Mouse (Mus musculus) gastrocnemius, postnatal 36 days (tissue): Measurements from ENCODE around the gene 4632433K11Rik. TPM values are rescaled to one million over a fixed set of nuclear protein-coding genes. Genes with fewer than 3 reads are reported as not detected.
"Not testable (repeated sequence)": the region's sequence is repeated elsewhere in the genome, so short reads cannot be mapped to it uniquely, and the experiment has no call there.

Experiments used
- DNase-seq, 2 experiments: peaks; one replicate each; pipeline ENCODE4 v3.0.0; 2022
- intact Hi-C: fragments of 180-260 bp; cut with DNase I; formaldehyde crosslinking; loops from one replicate; pipeline ENCODE4 v1.15.1; 2025
- total RNA-seq, 2 experiments: library from RNA; stranded (reverse); gene quantifications; 2 replicates each; pipeline ENCODE4 v1.2.3; 2021

4632433K11Rik gene
- total RNA-seq, 2 experiments from 2014 or later, result 0.42 TPM; not detected in 1

DNA sequence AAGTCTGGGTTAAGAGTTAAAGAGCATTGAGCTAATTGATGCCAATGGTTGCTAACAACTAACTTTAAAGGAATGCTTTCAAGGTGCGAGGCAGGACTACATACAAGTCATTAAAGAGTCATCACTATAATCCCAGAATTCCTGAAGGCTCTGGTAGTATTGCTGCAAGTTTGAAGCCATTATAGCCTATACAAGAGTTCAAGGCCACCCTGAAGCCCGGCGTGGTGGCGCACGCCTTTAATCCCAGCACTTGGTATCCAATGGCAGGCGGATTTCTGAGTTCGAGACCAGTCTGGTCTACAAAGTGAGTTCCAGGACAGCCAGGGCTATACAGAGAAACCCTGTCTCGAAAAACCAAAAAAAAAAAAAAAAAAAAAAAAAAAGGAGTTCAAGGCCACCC lies 14.3 kb upstream of the 4632433K11Rik start:
- DNase-seq, intact Hi-C loops: not testable (repeated sequence)

DNA sequence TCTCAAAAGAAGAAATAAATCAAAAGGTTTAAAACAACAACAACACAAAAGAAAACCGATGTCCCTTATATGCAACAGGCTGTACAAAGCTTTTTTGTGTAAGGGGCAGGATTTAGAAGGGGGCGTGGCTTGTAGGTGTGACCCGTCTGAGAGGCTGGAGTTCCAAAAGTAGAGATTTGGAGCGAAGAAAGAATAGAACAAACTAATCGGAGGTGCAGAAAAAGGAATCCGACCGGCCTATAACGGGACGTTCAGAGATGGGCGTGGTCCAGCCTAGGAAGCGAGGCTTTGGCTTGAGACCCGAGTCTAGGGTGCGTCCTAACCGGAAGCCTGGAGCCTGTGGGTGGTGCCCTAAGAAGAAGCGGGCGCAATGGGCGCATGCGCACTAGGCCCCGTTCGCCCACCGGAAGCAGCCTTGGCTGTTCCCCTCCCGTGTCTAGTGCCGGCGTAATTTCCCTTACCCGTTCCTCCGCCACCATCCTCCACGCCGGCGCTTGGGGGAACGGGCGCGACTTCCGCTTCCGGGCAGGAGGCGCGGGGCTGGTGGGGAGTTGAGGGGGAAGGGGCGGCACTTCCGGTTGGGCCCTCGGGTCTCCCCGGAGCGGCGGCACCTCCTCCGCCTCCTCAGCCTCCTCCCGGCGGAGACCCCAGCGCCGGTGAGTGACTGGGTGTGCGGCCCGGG lies 13.8 kb upstream of the 4632433K11Rik start, which contains the start of the genes Zfp865 and Ccdc106:
Zfp865 (plus strand) TSS at position 377 of the 682 bp plus-strand sequence.
Ccdc106 (plus strand) TSS at position 554 of the 682 bp plus-strand sequence.
- intact Hi-C loops, result no loop called here
- DNase-seq, result peak; percentile 99

DNA sequence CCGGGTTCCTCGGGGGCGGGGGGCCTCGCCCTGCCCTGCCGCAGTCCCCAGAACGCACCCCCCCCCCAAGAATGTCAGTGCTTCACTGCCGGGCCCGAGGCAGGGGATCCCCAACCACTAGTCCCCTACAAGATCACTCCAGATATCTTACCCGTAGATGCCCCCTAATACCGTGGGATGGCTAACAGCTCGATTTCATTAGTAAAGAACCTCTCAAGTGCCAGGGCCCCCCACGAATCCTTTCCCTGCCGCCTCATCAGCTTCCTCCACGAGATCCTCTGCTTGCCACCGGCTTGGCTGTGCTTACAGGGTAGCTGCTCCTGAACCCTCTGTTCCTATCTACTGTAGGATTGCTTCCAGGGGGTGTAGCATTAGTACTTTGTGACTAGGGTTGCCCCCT lies 13.2 kb upstream of the 4632433K11Rik start:
- intact Hi-C loops, result no loop called here
- DNase-seq, result no peak

DNA sequence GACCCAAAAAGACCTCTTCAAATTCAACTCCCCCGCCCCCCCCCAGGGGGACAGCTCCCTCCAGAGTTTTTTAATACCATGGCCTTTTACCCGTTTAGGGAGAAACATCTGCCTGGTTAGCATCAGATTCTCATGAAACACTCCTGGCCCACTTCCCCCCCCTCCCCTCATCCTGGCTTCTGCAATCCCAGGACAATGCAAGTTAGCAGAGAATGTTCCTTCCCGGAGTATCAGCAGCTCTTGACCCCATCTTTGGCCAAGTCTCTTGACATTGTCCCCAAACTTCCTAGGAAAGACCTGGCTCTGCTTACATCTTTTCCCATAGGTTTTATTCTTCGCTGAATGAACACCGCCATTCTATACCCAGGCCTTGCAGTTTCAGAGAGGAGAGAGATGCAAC lies 12.7 kb upstream of the 4632433K11Rik start:
- intact Hi-C loops, result no loop called here

DNA sequence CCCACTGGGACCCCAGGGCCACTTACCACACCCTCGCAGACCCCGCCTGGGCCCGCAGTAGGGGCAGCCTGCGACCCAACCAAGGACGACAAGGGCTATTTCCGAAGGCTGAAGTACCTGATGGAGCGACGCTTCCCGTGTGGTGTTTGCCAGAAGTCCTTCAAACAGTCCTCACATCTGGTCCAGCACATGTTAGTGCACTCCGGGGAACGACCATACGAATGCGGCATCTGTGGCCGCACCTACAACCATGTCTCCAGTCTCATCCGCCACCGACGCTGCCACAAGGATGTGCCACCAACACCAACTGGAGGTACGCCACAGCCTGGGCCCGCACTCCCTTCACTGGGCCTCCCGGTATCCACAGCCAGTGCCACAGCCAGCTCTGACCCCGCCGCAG lies 4.4 kb upstream of the 4632433K11Rik start:
- DNase-seq, result no peak

More for the DNA sequence above, 12.7 kb upstream of the 4632433K11Rik start:
- no peak for DNase-seq

DNA sequence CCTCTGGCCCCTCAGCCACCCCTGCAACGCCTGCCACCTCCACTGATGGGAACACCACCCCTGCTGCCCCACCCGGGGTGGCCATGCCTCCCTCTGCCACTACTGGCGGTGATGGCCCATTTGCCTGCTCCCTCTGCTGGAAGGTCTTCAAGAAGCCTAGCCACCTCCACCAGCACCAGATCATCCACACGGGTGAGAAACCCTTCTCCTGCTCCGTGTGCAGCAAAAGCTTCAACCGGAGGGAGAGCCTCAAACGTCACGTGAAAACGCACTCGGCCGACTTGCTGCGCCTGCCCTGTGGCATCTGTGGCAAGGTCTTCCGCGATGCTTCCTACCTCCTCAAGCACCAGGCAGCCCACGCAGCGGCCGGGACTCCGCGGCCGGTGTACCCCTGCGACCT lies 4.0 kb upstream of the 4632433K11Rik start:
- intact Hi-C loops, result no loop called here
- no peak for DNase-seq

More for the DNA sequence above, 4.4 kb upstream of the 4632433K11Rik start:
- intact Hi-C loops, result no loop called here

DNA sequence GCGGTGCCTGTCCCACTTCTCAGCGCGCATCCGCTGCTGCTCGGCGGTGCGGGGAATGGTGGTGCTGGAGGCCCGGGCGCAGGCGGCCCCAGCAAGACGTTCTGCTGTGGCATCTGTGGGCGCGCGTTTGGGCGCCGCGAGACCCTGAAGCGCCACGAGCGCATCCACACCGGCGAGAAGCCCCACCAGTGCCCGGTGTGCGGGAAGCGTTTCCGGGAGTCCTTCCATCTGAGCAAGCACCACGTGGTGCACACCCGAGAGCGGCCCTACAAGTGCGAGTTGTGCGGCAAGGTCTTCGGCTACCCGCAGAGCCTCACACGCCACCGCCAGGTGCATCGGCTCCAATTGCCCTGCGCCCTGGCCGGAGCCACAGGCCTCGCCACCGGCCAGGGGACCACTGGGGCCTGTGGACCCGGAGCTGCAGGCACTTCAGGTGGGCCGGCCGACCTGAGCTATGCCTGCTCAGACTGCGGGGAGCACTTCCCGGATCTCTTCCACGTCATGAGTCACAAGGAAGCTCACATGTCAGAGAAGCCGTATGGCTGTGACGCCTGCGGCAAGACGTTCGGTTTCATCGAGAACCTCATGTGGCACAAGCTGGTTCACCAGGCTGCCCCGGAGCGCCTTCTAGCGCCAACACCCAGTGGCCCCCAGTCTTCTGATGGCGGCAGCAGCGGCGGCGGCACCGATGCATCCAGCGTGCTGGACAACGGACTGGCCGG lies 3.2 kb upstream of the 4632433K11Rik start:
- intact Hi-C loops, result no loop called here
- no peak for DNase-seq

DNA sequence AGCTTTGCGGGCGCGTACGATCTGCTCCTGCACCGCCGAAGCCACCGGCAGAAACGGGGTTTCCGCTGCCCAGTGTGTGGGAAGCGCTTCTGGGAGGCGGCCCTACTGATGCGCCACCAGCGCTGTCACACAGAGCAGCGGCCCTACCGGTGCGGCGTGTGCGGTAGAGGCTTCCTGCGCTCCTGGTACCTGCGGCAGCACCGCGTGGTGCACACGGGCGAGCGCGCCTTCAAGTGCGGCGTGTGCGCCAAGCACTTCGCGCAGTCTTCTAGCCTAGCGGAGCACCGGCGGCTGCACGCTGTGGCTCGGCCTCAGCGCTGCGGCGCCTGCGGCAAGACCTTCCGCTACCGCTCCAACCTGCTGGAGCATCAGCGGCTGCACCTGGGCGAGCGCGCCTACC lies 2.4 kb upstream of the 4632433K11Rik start:
- no peak for DNase-seq
- intact Hi-C loops, result no loop called here

DNA sequence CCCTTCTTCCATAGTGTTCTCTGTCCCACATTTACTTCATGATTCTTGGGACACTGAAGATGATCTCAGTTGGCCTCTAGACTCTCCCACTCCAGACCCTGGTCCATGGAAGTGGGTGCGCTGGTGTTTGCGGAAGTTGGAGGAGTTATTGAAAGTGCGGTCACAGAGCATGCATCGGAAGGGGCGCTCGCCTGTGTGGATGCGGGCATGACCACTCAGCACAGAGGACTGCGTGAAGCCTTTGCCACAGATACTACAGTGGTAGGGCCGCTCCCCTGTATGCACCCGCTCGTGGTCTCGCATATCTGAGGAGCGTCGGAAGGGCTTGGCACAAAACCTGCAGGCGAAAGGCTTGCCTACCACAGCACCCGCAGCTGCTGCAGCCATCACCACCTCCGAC lies 1.7 kb downstream of the 4632433K11Rik start:
- no peak for DNase-seq
- intact Hi-C loops, result no loop called here

DNA sequence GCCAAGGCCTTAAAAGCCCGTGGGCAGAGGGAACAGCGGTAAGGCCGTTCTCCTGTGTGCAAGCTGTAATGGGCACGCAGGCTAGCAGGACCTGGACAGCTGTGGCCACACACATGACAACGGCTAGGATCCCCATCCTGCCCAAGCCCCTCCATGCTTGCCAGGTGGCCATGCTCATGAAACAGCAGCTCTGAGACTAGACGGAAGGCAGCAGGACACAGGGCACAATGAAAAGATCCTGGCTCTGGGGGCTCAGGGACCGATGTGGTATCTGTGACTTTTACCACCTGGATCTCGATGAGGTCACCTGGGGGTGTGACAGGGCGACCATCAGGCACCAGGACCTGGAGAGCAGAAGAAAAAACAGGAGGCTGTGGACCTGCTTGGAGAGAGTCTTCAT lies 2.2 kb downstream of the 4632433K11Rik start:
- intact Hi-C loops, result no loop called here
- DNase-seq, result no peak

DNA sequence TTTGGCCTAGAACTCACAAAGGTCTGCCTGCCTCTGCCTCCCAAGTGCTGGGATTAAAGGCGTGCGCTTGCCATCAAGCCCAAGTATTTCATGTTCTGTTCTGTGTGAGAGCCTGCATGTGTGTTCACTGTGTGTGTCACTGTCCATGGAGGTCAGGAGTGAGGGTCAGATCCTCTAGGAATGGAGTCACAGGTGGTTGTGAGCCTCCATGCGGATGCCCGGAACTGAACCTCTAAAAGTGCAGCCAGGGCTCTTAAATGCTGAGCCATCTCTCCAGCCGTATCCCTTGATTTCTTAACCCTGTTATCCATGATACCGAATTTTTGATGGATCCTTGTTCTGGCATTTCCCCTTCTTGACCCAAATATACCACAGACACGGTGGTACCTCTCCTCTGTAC lies 3.1 kb downstream of the 4632433K11Rik start:
- intact Hi-C loops, result no loop called here

DNA sequence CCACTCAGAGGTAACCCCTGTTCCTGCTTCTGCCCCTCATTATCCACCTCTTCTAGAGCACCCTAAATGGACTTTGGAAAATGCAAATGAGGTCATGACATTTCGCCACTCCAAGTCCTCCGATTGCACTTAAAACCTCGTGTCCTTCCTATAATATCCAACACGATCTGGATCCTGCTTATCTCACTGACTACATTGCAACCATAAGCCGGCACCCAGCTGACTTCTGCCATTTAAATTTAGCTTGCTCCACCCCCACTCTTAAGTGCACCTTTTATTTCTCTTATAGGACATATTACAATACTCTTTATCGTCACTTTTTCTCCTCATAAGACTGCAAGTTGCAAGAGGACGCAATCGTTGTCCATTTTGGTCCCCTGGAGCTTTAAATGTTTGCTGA lies 3.5 kb downstream of the 4632433K11Rik start:
- intact Hi-C loops, result no loop called here
- DNase-seq, result no peak

More for the DNA sequence above, 3.1 kb downstream of the 4632433K11Rik start:
- no peak for DNase-seq

DNA sequence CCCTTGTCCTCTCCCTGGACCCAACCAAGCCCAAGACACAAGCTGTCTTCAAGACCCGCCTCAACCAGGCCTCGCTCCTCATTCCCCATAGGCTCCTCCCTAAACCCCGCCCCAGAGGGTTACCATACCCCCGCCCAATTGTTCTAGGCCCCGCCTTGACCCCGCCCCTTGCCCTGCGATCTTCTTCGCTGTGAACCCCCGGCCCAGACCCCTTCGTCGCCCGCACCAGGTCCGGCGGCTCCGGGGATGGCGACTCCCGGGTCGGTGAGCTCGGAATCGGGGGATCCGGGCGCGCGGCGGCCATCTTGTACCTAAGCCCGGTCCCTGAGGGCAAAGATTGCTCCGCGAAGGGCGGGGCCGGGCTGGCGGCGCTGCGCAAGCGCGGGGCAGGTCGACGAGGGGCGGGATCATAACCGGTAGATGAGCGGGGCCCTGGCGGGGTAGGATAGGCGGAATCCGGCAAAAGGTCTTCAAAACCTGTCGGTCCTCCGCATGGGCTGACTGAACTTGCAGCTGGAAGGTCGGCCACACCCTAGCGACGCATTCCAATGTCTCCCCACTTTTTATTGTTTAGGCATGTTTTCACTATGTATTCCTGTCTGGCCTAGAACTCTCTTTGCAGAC lies 4.3 kb downstream of the 4632433K11Rik start, which contains the start of gene Zfp784:
Zfp784 (minus strand) TSS at position 338 of the 624 bp plus-strand sequence.
- DNase-seq, result peak; percentile 90 to 95
- intact Hi-C loops, result loop anchor here (2.0 kb wide), 1 partner anchor 21 kb away; no protein-coding TSS in a partner anchor

DNA sequence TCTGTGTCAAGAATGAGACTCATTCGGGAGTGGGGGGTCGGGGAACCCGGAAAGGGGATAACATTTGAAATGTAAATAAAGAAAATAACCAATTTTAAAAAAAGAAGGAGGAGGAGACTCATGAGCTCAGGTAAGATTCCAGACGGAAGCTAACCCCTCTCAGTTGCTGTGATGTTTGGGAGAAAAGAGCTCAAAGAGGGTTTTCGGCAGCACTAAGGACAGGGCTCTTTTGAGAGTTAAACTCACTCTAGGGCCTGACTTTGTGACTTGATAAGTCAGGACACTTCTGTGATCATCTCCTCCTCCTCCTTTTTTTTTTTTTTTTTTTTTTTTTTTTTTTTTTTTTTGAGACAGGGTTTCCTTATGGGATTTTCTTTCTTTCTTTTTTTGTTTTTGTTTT lies 5.0 kb downstream of the 4632433K11Rik start:
- intact Hi-C loops, result loop anchor here (2.0 kb wide), 1 partner anchor 20 kb away; no protein-coding TSS in a partner anchor
- no peak for DNase-seq

DNA sequence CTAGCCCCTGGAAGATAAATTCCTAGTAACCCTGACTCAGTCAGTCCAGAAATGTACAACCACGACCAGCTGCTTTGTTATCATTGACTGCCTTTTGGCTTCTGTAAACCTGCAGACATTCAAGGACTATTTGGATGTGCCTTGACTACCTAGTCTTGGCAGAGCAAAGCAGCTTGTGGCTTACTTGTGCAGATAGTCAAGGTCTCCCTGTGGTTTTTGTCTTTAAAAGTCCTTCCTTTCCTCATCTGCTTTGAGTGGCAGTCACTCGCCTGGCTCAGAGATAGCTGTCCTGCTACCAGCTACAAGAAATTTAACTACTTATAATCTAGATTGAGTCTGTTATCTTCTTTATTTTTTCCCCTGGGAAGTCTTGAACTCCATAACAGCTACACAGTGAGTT lies 11.1 kb downstream of the 4632433K11Rik start:
- no peak for DNase-seq
- intact Hi-C loops, result no loop called here

DNA sequence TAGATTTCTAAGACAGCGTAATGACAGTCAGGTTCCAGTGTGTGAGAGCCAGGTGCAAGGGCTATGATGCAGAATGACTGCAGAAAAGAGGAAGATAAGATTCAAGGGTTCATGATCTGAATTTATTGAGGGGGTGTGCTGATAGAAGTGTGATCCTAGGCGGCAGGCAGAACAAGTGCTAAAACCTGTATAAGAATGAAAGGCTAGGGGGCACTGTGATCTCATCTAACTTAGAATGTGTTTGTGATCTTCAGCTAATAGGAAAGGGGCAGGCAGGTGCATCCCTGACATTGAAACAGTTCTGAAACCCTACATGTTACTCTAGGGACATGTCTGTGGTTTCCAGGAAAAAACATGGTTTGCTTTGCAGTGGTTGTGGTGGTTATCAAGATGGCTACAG lies 12.2 kb downstream of the 4632433K11Rik start:
- intact Hi-C loops, result loop anchor here (2.0 kb wide), 1 partner anchor 103 kb away; no protein-coding TSS in a partner anchor
- no peak for DNase-seq

DNA sequence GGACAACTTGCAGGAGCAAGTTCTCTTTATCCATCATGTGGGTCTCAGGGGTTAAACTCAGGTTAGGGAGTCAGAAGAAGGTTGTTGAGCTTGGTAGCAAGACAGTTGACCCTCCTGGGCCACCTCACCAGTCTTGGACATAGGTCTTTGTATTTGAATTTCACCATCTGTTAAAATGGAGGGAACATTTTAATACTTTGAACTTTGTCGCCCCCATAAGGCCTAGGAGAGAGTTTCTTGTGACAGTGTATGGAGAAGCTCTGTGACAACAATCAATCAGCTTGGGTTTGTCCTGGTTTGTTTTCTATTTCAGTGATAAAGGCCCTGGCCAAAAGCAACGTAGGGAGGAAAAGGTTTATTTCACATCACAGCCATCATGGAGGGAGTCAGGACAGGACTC lies 13.4 kb downstream of the 4632433K11Rik start:
- DNase-seq, result no peak
- intact Hi-C loops, result loop anchor here (2.0 kb wide), 1 partner anchor 105 kb away; no protein-coding TSS in a partner anchor

DNA sequence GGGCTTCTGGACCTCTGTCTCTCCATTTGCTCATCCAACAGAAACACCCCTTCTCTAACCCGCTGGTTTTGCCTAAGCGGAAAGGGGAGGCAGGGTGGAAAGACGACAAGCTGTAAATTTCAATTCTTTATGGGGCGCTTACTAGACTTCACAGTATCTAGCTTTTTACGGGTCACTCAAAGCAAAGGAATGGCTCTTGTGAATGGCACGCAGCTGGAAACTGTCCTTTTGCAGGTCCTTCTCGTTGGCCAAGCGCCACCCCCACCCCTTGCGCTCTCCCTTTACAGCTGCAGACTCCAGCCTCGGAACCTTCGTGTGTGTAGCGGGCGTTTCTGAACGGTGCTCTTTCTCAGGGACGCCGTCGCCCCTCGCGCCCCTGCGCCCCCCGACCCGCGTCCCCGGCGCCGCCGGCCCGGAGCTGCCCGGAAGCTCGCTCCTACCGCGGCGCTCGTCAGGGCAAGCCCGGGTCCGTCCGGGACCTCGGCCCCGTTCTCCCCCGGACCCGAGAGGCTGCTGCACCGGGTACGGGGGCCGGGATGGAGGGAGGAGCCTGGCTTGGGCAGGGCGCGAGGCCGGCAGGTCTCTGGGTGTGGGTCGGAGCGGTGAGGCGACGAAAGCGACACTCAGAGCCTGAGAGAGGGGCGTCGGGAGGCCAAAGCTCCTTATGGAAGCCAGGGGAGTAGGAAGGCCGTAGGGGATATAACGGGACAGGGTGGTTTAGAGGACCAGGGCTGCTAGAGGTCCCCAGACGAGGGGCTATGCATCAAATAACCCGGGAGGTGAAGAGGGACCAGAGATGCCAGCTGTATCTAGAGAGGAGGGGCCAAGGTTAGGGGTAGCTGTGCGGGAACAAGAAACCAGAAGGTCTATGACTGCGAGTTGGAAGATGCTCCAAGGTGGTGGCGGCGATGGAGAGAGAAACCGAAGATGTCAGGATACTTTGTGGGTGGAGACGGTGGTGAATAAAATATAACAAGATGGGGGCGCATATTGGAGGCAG lies 17.6 kb downstream of the 4632433K11Rik start, which contains the start of gene Zfp580:
Zfp580 (plus strand) TSS at position 346 of the 1,000 bp plus-strand sequence.
- DNase-seq, result peak; percentile 66 to 79
- intact Hi-C loops, result loop anchor here (5.0 kb wide), 1 partner anchor 44 kb away; no protein-coding TSS in a partner anchor

DNA sequence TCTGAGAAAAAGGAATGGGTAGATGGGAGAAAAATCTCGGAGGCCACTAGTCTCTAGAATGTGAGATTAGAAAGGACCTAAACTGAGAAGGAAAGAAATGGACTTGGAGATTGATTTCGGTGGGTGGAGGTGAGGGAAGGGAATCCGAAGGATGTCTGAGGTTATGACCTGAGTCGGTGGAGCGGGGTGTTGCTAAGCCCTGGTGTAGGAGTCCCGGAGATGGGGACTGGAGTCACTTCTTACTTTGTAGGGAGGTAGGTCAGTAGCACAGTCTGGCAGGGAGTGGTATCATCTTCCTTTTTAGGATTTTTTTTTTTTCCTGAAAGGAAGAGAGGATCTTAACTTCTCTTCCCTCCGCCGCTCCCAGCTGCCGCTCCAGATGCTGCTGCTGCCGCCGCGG lies 18.5 kb downstream of the 4632433K11Rik start:
- DNase-seq, result no peak
- intact Hi-C loops, result loop anchor here (5.0 kb wide), 1 partner anchor 45 kb away; no protein-coding TSS in a partner anchor
